Mouse (Mus musculus) layer of hippocampus, adult 9-11 months (tissue): Measurements from ENCODE around the gene Sbf1.

ENCODE experiments used
- DNase-seq: peaks from one replicate; pipeline ENCODE4 v3.0.0; 2022

The Sbf1 gene

GRCm38 (mm10) chr15:89315190-89315731 lies at the start of gene Sbf1:
Gene Sbf1, minus strand, starts transcription at chr15:89315311.
- DNase-seq, result peak; percentile 99

GRCm38 (mm10) chr15:89363051-89363450 lies 47.9 kb upstream of the Sbf1 start:
- no peak for DNase-seq

DNA sequence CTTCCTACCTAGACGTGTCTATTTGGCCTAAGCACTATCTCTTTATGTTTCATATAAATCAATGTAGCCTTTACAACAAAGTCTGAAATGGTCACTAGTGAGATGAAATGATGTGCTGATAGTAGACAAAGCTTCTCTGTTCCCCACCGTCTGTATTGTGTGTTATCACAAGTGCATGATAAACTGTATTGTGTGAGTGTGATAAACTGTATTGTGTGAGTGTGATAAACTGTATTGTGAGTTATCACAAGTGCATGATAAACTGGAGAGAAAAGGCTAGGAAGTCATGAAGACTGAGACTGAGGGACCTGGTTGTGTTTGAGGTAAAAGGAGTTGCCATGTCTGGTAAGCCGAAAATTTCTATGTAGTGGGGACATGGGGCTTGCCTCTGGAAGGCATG lies 43.7 kb upstream of the Sbf1 start:
- no peak for DNase-seq

DNA sequence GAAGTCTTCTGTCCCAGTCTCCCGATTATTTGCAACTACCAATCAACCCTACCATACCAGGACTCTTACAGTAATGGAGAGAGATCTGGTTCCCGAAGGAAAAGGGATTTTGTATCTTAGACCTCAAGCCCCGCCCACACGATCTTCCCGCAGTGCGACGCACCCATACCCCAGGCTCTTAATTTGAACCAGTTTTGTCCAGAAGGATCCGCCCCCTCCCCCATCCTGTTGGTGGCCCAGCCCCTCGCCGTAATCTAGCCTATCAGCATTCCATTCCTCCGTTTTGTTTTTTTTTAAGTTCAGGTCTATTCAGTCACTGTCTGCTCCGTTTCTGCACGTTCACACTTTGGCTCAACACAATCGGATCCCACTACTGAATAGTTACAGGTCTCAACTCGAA lies 41.3 kb upstream of the Sbf1 start:
- peak; percentile 73 for DNase-seq

DNA sequence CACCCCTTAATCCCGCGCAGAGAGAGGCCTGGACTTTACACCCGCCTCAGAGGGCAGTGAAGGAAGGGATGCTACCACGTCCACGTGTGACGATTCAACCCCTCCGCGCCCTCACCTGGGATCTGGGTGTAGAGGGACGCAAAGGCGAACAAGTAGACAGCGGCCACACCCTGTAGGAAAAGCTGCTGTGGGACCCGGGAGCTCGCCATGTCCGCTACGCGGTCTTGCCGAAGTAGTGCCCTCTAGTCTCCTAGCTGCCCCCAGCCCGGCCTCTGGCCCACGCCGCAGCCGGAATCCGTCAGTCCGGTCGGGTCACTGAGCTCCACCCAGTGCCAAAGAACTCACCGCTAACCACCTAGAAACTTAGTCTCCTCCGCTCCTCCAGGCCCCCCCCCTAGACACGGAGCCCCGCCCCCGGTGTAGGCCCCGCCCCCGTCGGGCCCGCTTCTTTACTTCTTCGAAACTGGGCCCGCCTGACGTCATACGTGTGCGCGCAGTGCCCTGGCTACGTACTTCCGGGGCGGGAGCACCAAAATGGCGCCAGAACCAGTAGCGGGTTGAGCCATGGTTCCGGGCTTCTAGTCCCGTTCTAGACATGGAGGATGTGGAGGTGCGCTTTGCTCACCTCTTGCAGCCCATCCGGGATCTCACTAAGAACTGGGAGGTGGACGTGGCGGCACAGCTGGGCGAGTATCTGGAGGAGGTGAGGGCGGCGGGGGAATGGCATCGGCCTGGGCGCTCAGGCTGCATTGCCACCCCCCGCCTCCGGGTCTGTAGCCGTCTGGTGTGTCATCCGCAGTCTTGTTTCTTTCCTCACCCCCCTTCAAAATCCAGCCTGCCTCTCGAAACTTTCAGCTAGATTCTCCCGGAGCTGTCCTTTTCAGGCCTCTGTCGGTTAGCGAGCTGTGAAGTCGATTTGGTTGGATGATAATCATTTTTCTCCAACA lies 40.4 kb upstream of the Sbf1 start, which contains the start of the genes Lmf2 and Ncaph2:
Gene Lmf2, minus strand, starts transcription at position 419 of the 947 bp plus-strand sequence.
Gene Ncaph2, plus strand, starts transcription at position 479 of the 947 bp plus-strand sequence.
- DNase-seq, result peak; percentile 95

DNA sequence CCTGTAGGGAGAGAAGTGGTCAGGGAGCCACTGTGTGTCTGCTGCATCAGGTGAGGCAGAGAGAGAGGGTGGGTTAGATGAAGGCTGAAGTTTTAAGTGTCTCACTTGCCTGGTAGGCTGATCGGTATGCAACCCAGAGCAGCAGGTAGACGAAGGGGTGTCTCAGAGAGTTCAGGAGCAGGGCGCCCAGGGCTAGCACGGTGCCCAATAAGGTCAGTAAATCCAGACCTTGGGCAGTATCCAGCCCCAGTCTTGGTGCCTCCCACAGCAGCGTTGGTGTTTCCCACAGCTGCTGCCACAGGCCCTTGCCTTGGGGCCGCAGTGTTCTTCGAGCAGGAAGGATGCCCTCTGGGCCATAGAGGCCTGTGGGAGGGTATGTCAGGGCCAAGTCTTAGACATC lies 39.3 kb upstream of the Sbf1 start:
- DNase-seq, result no peak

DNA sequence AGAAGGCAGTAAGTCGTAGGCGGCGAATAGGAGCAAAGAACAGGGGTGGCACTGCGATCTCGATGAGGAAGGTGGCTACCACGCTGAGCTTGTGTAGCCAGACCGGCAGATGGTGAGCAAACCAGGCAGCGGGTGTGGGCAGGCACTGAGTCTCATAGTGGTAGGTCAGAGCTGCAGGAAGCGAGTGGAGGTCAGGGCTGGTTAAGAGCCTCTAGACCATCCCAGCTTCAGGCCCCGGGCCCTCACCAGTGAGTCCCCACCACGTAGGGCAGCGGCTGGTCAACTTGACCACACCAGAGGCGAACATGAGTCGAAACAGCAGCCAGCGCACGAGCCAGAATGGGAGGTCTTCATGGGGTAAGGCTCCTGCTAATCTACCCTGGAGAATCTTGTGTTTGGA lies 38.7 kb upstream of the Sbf1 start:
- no peak for DNase-seq

GRCm38 (mm10) chr15:89352795-89353194 lies 37.7 kb upstream of the Sbf1 start:
- DNase-seq, result no peak

GRCm38 (mm10) chr15:89352054-89352453 lies 36.9 kb upstream of the Sbf1 start:
- no peak for DNase-seq

DNA sequence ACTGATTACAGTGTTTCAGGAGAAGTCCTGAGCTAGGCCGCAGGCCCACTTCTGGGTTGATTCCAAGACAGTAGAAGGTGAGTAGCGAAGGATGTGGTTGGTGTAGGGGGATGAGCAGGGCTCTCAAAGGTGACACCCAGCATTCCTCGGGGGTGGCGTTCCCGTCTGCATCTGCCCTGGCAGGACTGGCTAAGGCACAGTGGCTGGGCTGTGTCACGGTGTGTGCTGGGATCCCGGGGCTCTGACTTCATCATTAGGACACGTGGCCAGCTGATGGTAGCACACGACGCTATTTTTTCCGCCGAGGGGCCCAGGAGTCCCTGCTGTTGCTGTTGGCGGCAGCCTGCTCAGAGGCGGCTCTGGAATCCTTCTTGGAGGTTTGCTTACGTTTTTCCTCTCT lies 36.2 kb upstream of the Sbf1 start:
- DNase-seq, result no peak

GRCm38 (mm10) chr15:89350447-89350846 lies 35.3 kb upstream of the Sbf1 start:
- DNase-seq, result no peak

DNA sequence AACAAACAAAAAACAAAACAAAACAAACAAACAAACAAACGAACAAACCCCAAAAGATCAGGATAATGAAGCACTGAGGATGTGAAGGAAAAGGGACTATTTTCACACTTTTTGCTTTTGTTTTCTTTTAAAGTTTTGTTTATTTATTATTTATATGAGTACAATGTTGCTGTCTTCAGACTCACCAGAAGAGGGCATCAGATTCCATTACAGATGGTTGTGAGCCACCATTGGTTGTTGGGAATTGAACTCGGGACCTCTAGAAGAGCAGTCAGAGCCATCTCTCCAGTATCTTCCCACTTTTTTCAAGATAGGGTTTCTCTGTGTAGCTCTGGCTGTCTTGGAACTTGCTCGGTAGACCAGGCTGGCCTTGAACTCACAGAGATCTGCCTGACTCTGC lies 28.2 kb upstream of the Sbf1 start:
- no peak for DNase-seq

DNA sequence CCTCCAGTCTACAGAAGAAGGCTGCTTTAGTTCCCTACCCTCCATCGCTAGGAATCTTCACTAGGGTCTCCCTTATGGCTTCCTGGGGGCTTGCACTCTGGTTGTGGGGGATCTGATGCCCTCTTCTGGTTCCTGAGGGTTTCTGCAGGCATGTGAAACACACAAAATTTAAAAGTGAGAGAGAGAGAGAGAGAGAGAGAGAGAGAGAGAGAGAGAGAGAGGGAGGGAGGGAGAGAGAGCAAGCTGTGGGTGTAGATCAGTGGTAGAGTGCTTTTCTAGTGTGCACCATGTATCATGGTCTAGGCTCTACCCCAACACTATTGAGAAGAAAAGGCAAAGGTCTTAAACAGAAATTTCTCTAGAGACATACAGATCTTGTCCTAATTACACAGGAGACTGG lies 26.6 kb upstream of the Sbf1 start:
- no peak for DNase-seq

DNA sequence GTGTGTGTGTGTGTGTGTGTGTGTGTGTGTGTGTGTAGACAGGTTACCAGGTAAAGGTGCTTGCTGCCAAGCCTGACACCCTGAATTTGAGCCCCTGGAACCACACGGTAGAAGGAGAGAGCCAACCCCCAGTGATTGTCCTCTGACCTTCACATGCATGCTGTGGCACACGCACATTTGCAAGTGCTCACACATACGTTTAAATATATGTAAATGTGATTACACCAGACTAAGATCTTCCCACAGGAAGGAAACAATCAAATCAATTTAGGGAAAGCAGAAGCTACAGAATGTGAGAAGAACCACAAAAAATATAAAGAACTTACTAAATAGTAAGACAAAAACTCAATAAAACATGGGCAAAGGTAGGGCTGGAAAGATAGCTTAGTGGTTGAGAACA lies 25.0 kb upstream of the Sbf1 start:
- no peak for DNase-seq

DNA sequence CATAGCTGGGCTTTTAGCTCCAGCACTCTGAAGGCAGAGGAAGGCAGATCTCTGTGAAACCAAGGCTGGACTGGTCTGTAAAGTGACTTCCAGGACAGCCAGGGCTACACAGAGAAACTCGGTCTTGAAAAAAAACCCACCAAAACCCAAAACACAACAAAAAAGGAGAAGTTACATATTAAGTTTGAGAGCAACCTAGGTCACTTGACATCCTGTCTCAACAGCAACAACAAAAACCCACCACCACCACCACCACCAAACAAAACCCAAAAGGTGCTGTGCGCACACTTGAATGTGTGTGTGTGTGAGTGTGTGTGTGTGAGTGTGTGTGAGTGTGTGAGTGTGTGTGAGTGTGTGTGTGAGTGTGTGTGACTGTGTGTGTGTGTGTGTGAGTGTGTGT lies 24.6 kb upstream of the Sbf1 start:
- no peak for DNase-seq

DNA sequence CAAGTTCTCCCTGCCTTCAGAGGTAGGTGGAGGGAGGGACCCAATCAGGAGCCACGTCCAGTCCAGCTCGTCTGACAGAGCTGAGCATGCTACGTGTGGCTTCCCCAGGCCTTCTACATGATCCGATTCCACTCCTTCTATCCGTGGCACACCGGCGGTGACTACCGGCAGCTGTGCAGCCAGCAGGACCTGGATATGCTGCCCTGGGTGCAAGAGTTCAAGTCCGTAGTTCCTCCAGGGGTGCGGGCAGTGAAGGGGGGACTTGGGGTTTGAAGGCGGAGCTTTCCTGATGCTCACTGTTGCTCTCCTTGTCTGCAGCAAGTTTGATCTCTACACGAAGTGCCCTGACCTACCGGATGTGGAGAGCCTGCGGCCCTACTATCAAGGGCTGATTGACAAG lies 21.3 kb upstream of the Sbf1 start:
- DNase-seq, result no peak

DNA sequence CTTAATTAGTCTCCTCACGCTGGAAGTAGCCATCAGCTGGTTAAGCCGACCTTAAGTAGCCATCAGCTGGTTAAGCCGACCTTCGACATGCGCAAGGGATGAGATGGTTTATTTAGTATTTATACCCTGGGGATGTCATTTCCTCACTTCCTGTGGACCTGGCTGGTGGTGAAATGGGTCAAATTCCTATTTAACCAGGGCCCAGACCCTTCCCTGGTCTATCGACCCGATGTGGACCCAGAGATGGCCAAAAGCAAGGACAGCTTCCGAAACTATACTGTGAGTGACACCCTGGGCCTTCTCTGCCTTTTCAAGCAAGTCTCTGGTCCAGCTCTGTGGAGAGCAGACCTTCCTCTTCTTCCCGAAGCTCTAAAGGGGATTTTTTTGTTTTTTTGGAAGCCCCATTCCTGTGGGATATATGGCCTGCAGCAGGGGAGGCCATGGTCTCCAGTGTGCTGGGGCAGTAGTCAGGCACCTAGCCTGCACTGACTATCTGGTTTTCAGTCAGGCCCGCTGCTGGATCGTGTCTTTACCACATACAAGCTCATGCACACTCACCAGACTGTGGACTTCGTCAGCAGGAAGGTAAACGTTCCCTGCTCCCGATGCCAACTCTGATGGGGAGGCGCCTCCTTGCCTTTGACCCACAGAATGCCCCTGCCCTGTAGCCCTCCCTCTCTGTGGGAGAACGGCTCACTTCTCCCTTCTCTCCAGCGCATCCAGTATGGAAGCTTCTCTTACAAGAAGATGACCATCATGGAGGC lies 19.8 kb upstream of the Sbf1 start:
- DNase-seq, result no peak

GRCm38 (mm10) chr15:89334271-89334670 lies 19.2 kb upstream of the Sbf1 start, which contains the start of gene Miox:
Gene Miox, plus strand, starts transcription at chr15:89334398.
- no peak for DNase-seq

DNA sequence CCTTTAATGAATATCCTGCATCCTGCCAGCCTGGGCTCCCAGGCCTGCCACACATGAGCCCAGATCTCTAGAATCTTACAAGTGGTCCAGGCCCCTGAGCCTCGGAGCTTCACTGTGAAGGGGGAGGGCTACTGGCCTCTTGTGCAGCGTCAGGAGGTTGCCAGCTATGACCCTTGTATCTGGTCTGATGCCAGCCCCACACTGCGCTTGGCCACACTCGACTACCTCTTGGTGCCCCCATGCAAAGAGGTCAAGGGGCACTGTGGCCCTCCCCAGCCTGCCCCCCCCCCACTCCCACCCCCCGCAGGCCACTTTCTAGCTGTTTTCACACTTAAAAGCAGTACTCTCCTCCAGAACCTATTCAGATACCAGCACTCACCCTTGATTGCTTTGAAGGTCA lies 11.3 kb upstream of the Sbf1 start:
- no peak for DNase-seq

- DNase-seq, result no peak
These were observed 8.5 kb upstream of the Sbf1 start for GRCm38 (mm10) chr15:89323656-89324055.

- DNase-seq, result no peak
These were observed 7.8 kb upstream of the Sbf1 start, which contains the start of gene Adm2 for GRCm38 (mm10) chr15:89322670-89323522. Gene Adm2, plus strand, starts transcription at chr15:89322720.

- no peak for DNase-seq
These were observed 6.2 kb upstream of the Sbf1 start for GRCm38 (mm10) chr15:89321264-89321663.
